Mouse (Mus musculus) CH12.LX (cell line): ENCODE measurements around the gene Gm8050. TPM values are rescaled to one million over a fixed set of nuclear protein-coding genes. Genes with fewer than 3 reads are reported as not detected.
"Not testable (repeated sequence)": the region's sequence is repeated elsewhere in the genome, so short reads cannot be mapped to it uniquely, and the experiment has no call there.

Experiments
- DNase-seq: peaks from one replicate; pipeline ENCODE4 v3.0.0-alpha.2; 2013; ENCODE audit errors: extremely low read depth
- H3K27ac ChIP-seq: 2 replicates; pipeline ENCODE4 v1.5.1; 2012; ENCODE audit warnings: low read depth, mild to moderate bottlenecking, control low read depth, moderate library complexity; ENCODE audit not compliant: insufficient read depth
- H3K27me3 ChIP-seq: replicated peaks from 2 replicates; pipeline ENCODE3; 2012; ENCODE audit warnings: inconsistent platforms
- H3K36me3 ChIP-seq, 2 experiments: replicated peaks in 1 of 2; 2 replicates each; pipeline versions ENCODE3 to v1.6.1; 2012; ENCODE audit warnings: inconsistent platforms in 1 of 2, low read length in 1 of 2, mild to moderate bottlenecking in 1 of 2, mixed read lengths in 1 of 2, moderate library complexity in 1 of 2; ENCODE audit not compliant: control insufficient read depth in 1 of 2, insufficient read depth in 1 of 2
- H3K4me1 ChIP-seq, 2 experiments: 2 replicates each; pipeline ENCODE4 v1.6.1; 2012; ENCODE audit warnings: inconsistent platforms in 1 of 2, moderate library complexity in 1 of 2; ENCODE audit not compliant: insufficient read depth in 2 of 2, control insufficient read depth in 1 of 2
- H3K4me2 ChIP-seq: 2 replicates; pipeline ENCODE4 v1.6.1; 2012; ENCODE audit warnings: low read depth, mild to moderate bottlenecking, control low read depth; ENCODE audit not compliant: poor library complexity, insufficient read depth, severe bottlenecking
- H3K4me3 ChIP-seq, 3 experiments: fragments of 150-350 bp in 1 of 3; sonication (generic) in 1 of 3; replicated peaks in 1 of 3; 2 replicates each; pipeline versions ENCODE3 to v1.5.1; 2011 to 2012; ENCODE audit warnings: low read depth in 2 of 3, low read length in 2 of 3, mild to moderate bottlenecking in 2 of 3, moderate library complexity in 2 of 3, control low read depth in 1 of 3, improper control_type of control experiment in 1 of 3, inconsistent platforms in 1 of 3, mixed read lengths in 1 of 3; ENCODE audit not compliant: poor library complexity in 1 of 3
- H3K79me2 ChIP-seq: replicated peaks from 2 replicates; pipeline ENCODE4 v1.6.1; 2012; ENCODE audit warnings: mild to moderate bottlenecking, moderate library complexity; ENCODE audit not compliant: control insufficient read depth, poor library complexity, insufficient read depth, severe bottlenecking; ENCODE audit errors: extremely low read depth
- H3K9ac ChIP-seq: 2 replicates; pipeline ENCODE4 v1.6.1; 2012; ENCODE audit warnings: low read depth, mild to moderate bottlenecking, control low read depth, moderate library complexity; ENCODE audit not compliant: insufficient read depth
- H3K9me3 ChIP-seq: replicated peaks from 2 replicates; pipeline ENCODE3; 2012; ENCODE audit warnings: low read length, inconsistent platforms, mixed read lengths
- dilution Hi-C: fragments of 300-500 bp; cut with MboI; formaldehyde crosslinking; loops from 2 replicates; pipeline ENCODE4 v1.14.3; 2020; ENCODE audit warnings: low sequenced_read_pairs; ENCODE audit not compliant: extremely low pct_unique_long_range_greater_than_20kb, extremely low pct_ligation_motif_present
- in situ Hi-C: fragments of 300-500 bp; cut with MboI; formaldehyde crosslinking; loops from 3 replicates; pipeline ENCODE4 v1.14.3; 2019; ENCODE audit warnings: low sequenced_read_pairs, low pct_ligation_motif_present, low pct_unique_long_range_greater_than_20kb, mixed read lengths
- polyA plus RNA-seq: library from polyadenylated mRNA; unstranded; fragments of >175 nt; gene quantifications from 2 replicates; pipeline ENCODE4 v1.2.1, GENCODE M21; 2012; ENCODE audit warnings: low read depth; ENCODE audit not compliant: insufficient read length
- total RNA-seq, 2 experiments: library from RNA; depleted of rRNA; stranded (reverse); fragments of 300-350 nt in 1 of 2; fragments of >200 nt in 1 of 2; gene quantifications; 2 replicates each; pipeline ENCODE4 v1.2.3; 2012 to 2014

The Gm8050 gene
- total RNA-seq (2012; rRNA removed) (not detected in 2 replicates), total RNA-seq (2014; rRNA removed) (not detected in 2 replicates), polyA plus RNA-seq (not detected in 2 replicates)

GRCm38 (mm10) chr14:6720151-6720550 is at the start of gene Gm8050:
Gene Gm8050 (minus strand): TSS chr14:6720251.
- H3K79me2 ChIP-seq, H3K27me3 ChIP-seq, DNase-seq, H3K9me3 ChIP-seq, in situ Hi-C loops, dilution Hi-C loops, H3K9ac ChIP-seq, H3K4me2 ChIP-seq, H3K4me1 ChIP-seq, H3K27ac ChIP-seq, H3K4me3 ChIP-seq, H3K36me3 ChIP-seq: not testable (repeated sequence)

- H3K4me2 ChIP-seq, H3K27me3 ChIP-seq, H3K4me3 ChIP-seq, H3K79me2 ChIP-seq, H3K9me3 ChIP-seq, H3K36me3 ChIP-seq, DNase-seq, H3K27ac ChIP-seq, dilution Hi-C loops, H3K9ac ChIP-seq, H3K4me1 ChIP-seq, in situ Hi-C loops: not testable (repeated sequence)
Measured at GRCm38 (mm10) chr14:6757231-6757536, 37.1 kb upstream of the Gm8050 start.

GRCm38 (mm10) chr14:6756384-6757230 is 36.6 kb upstream of the Gm8050 start:
- dilution Hi-C loops, H3K4me1 ChIP-seq, H3K9ac ChIP-seq, H3K27me3 ChIP-seq, in situ Hi-C loops, H3K9me3 ChIP-seq, H3K36me3 ChIP-seq, H3K27ac ChIP-seq, H3K4me2 ChIP-seq, H3K79me2 ChIP-seq, DNase-seq: not testable (repeated sequence)
- peak overlapping the region in 1 of 3 experiments; percentile 58 for H3K4me3 ChIP-seq

DNA sequence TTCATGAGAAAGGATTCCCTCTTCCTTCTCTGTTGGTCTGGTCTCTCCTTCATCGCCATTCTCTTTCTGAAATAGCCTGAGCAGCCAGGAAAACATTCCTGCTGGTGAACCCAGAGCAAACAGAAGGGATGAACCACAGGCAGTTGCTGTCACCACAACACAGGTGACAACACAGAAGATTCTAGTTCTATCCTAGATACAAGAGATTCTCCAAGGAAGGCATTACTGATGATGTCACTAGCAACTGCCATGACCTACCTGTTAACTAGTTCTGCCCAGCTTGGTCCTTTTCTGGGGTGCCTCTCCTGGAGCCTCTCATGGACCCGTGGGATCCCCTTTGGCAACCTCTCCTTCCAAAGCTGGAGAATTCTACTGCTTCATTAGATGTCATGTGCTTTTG is 22.2 kb upstream of the Gm8050 start, which contains the start of gene Gm3636:
Gm3636 (minus strand) TSS at position 101 of the 400 bp plus-strand sequence.
- H3K79me2 ChIP-seq, DNase-seq, H3K4me2 ChIP-seq, H3K4me3 ChIP-seq, in situ Hi-C loops, H3K27me3 ChIP-seq, H3K36me3 ChIP-seq, H3K9me3 ChIP-seq, H3K27ac ChIP-seq, dilution Hi-C loops, H3K4me1 ChIP-seq, H3K9ac ChIP-seq: not testable (repeated sequence)

- H3K4me3 ChIP-seq, H3K9me3 ChIP-seq, H3K27me3 ChIP-seq, H3K4me1 ChIP-seq, H3K79me2 ChIP-seq, DNase-seq, H3K27ac ChIP-seq, H3K36me3 ChIP-seq, H3K9ac ChIP-seq, dilution Hi-C loops, H3K4me2 ChIP-seq, in situ Hi-C loops: not testable (repeated sequence)
Measured at GRCm38 (mm10) chr14:6684070-6684469, 36.0 kb downstream of the Gm8050 start, which contains the start of gene Gm10251. Gene Gm10251 (minus strand): TSS chr14:6684170.
